Mouse (Mus musculus) liver, postnatal 0 days (tissue): ENCODE data around the gene Dio1. TPM values are rescaled to one million over a fixed set of nuclear protein-coding genes. Genes with fewer than 3 reads are reported as not detected.
A peak's percentile ranks its signal among the peaks of the same experiment; 100 is the strongest.

Experiments
- ATAC-seq: fragments of 200-750 bp; cut with Nextera tagmentation; 2 replicates; pipeline ENCODE4 v1.8.0; 2017; ENCODE audit warnings: mild to moderate bottlenecking, moderate library complexity
- DNase-seq: peaks from one replicate; pipeline ENCODE4 v3.0.0-alpha.2; 2016
- H3K27ac ChIP-seq: fragments of 300-500 bp; sonication (generic); 2 replicates; pipeline ENCODE4 v1.5.1; 2014; ENCODE audit warnings: antibody characterized with exemption, moderate library complexity, mild to moderate bottlenecking, low read depth
- H3K27me3 ChIP-seq: fragments of 300-500 bp; sonication (generic); 2 replicates; pipeline ENCODE4 v1.6.1; 2014; ENCODE audit warnings: low read length, control low read depth, mixed read lengths; ENCODE audit not compliant: insufficient read depth
- H3K36me3 ChIP-seq: fragments of 300-500 bp; sonication (generic); replicated peaks from 2 replicates; pipeline ENCODE4 v1.6.1; 2014; ENCODE audit warnings: mild to moderate bottlenecking, control low read depth, low read length, moderate library complexity, mixed read lengths; ENCODE audit not compliant: insufficient read depth
- H3K4me1 ChIP-seq: fragments of 300-500 bp; sonication (generic); 2 replicates; pipeline ENCODE4 v1.6.1; 2014; ENCODE audit warnings: antibody characterized with exemption, mild to moderate bottlenecking, control low read depth; ENCODE audit not compliant: insufficient read depth
- H3K4me2 ChIP-seq: fragments of 300-500 bp; sonication (generic); 2 replicates; pipeline ENCODE4 v1.6.1; 2014; ENCODE audit warnings: low read depth, mild to moderate bottlenecking, low read length, moderate library complexity, mixed read lengths
- H3K4me3 ChIP-seq: fragments of 300-500 bp; sonication (generic); 2 replicates; pipeline ENCODE4 v1.5.1; 2014; ENCODE audit warnings: low read depth, low read length
- H3K9ac ChIP-seq: fragments of 300-500 bp; sonication (generic); replicated peaks from 2 replicates; pipeline ENCODE4 v1.6.1; 2014; ENCODE audit warnings: mild to moderate bottlenecking, moderate library complexity
- H3K9me3 ChIP-seq: fragments of 300-500 bp; sonication (generic); 2 replicates; pipeline ENCODE4 v1.6.1; 2016; ENCODE audit warnings: mild to moderate bottlenecking, control low read depth, low read length, mixed read lengths
- CTCF ChIP-seq: sonication (generic); IDR thresholded peaks from 2 replicates; pipeline ENCODE4 v1.5.1; 2016; ENCODE audit warnings: antibody characterized with exemption, low read depth
- EP300 ChIP-seq: IDR thresholded peaks from 2 replicates; pipeline ENCODE4 v1.6.1; 2016; ENCODE audit warnings: antibody characterized with exemption, low read depth, mild to moderate bottlenecking
- WGBS: fragments of 180-500 bp; shearing (Covaris S2); extraction: QIAGEN DNeasy Blood & Tissue Kit; methylation state at CpG from one replicate; pipeline ENCODE4 v1.1.7; 2014; ENCODE audit not compliant: insufficient replicate concordance; 5-methylcytosine and 5-hydroxymethylcytosine counted together
- polyA plus RNA-seq: library from polyadenylated mRNA; unstranded; fragments of >200 nt; fragmentation: Nextera tagmentation; extraction: Ambion mirVana; gene quantifications from 2 replicates; pipeline ENCODE4 v1.2.1, GENCODE M21; 2015

Gene Dio1
- polyA plus RNA-seq, 1 experiment from 2014 or later, result 10.3 TPM

DNA sequence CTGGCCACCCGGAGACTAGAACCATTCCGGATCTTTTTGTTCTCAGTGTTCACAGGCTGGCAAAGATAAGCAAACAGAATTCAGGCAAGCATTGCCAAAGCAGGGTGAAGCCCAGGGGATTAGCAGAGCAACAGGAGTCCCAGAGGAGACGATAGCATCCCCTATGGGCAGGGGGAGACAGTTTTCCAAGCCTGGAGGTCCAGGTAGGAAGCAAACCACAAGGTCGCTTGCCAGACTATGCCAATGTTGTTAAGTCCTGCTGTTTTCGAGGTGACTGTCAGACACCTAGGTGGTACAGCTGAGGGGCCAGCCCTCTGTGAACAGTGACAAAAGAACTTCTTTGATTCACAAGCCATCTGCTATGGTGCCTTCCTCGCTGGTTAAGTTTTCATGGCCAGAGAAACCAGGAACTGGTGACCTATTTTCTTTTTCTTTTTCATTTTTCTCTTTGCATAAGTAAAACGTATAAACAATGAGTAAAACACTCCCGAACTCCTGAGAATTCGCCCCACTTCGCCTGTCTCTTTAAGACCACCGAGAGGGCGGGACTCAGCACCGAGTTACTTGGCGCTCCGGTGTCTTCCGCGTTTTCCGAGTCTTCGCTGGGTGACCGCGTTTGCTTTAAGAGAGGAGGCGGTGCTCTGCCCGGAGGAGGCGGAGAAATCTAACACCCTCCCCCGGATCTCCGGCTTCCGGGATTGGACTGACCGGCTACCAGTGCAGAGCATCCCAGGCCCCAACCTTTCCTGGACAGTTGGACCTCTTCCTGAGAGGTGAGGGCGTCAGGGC, 6.9 kb upstream of the Dio1 start, which contains the start of gene Yipf1:
Gene Yipf1 (plus strand): TSS at position 674 of the 789 bp plus-strand sequence.
- H3K27me3 ChIP-seq, result no peaks in the 10 kb centered on the region
- TF ChIP-seq CTCF (peak; percentile 59), EP300 (no peak)
- H3K9ac ChIP-seq, result peak within 1 kb of the TSS; percentile 73
- peak; percentile 95 for ATAC-seq
- H3K4me3 ChIP-seq, result peak within 1 kb of the TSS; percentile 83
- WGBS, result 1% methylated on average over 29 of the region's 29 CpGs
- peak within 1 kb of the TSS; percentile 93 for H3K4me2 ChIP-seq
- peak within 1 kb of the TSS; percentile 76 for H3K27ac ChIP-seq
- H3K9me3 ChIP-seq, result no peaks in the 10 kb centered on the region
- peaks cover 15% of the 10 kb centered on the region for H3K4me1 ChIP-seq
- DNase-seq, result peak; percentile 91
- peaks cover 7% of the 10 kb centered on the region; the same call in 1 of the 2 replicates for H3K36me3 ChIP-seq

DNA sequence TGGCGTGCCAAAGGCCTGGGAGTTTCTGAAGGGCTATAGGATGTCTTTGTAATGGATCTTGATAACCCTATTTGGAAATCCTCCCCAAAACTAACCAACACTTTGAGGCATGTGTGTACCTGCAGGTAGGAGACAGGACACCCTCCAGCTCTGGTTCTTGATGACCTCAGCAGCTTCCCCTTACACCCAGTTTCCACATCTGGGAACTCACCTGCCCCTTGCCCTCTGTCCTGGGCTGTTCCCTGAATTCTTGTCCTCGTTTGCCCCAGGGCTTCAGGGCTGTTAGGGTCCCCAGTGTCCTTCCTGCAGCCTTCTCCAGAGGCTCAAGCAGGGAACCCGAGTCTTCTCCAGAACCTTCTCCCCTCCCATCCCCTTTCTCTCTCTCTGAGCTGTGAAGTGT, 3.4 kb downstream of the Dio1 start:
- TF ChIP-seq EP300, result no peak
- no peak for TF ChIP-seq CTCF
- Histone ChIP-seq H3K9me3 (no peaks in the 10 kb centered on the region), H3K27me3 (no peaks in the 10 kb centered on the region), H3K27ac (peak overlapping the region; percentile 82), H3K4me2 (no peak overlapping the region), H3K4me3 (no peak overlapping the region), H3K4me1 (peaks cover 12% of the 10 kb centered on the region), H3K9ac (no peak overlapping the region), H3K36me3 (no peaks in the 10 kb centered on the region)
- WGBS, result 54% methylated on average over 3 of the region's 3 CpGs
- DNase-seq (peak; percentile 36), ATAC-seq (peak; percentile 58)

DNA sequence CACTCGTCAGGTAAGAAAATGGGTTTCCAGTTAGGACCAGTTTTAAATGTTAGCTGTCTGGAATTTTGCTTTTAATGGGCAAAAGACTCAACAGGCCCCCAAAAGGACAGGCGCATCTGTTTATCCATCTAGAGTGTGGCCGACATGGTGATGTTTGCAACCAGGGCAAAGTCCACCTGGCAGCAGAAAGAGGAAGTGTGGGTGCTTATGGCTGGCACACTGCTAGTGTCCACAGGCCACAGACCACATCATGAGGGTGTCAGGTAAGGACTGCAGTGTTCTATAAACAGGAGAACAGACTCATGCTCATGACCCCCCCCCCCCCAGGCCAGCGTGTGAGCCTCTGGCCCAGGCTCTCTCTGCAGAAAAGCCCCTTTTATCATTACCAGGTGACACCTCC, 4.1 kb downstream of the Dio1 start:
- TF ChIP-seq CTCF, result no peak
- peak; percentile 50 for TF ChIP-seq EP300
- H3K4me3 ChIP-seq, result no peak overlapping the region
- ATAC-seq (peak; percentile 94), DNase-seq (peak; percentile 81)
- H3K9ac ChIP-seq, result no peak overlapping the region
- H3K4me1 ChIP-seq, result peaks cover 12% of the 10 kb centered on the region
- H3K4me2 ChIP-seq, result no peak overlapping the region
- H3K27me3 ChIP-seq, result no peaks in the 10 kb centered on the region
- peak overlapping the region; percentile 82 for H3K27ac ChIP-seq
- H3K36me3 ChIP-seq, result no peaks in the 10 kb centered on the region
- H3K9me3 ChIP-seq, result no peaks in the 10 kb centered on the region
- WGBS, result 45% methylated on average over 4 of the region's 4 CpGs

DNA sequence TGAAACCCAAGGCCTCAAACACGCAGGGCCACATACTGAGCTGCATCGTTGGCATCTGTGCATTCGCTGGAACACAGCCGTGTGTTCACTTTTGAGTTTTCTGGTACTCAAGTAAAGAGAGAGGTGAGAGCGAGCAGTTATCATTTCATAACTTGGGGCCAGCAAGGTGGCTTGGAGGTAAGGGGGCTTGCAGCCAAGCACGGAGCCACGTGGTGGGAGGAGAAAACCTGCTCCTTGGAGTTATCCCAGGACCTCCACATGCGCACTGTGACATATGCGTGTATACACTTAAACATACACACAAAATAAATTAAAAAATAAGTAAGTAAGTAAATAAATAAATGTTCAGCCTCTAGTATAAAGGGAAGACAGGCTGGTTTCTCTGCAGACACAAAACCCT, 4.7 kb downstream of the Dio1 start:
- no peaks in the 10 kb centered on the region for H3K36me3 ChIP-seq
- 72% methylated on average over 9 of the region's 9 CpGs for WGBS
- no peak for TF ChIP-seq EP300
- no peak for TF ChIP-seq CTCF
- no peak overlapping the region for H3K9ac ChIP-seq
- H3K4me3 ChIP-seq, result no peak overlapping the region
- peak overlapping the region; percentile 82 for H3K27ac ChIP-seq
- H3K27me3 ChIP-seq, result no peaks in the 10 kb centered on the region
- peaks cover 12% of the 10 kb centered on the region for H3K4me1 ChIP-seq
- DNase-seq (no peak), ATAC-seq (no peak)
- H3K9me3 ChIP-seq, result no peaks in the 10 kb centered on the region
- no peak overlapping the region for H3K4me2 ChIP-seq

DNA sequence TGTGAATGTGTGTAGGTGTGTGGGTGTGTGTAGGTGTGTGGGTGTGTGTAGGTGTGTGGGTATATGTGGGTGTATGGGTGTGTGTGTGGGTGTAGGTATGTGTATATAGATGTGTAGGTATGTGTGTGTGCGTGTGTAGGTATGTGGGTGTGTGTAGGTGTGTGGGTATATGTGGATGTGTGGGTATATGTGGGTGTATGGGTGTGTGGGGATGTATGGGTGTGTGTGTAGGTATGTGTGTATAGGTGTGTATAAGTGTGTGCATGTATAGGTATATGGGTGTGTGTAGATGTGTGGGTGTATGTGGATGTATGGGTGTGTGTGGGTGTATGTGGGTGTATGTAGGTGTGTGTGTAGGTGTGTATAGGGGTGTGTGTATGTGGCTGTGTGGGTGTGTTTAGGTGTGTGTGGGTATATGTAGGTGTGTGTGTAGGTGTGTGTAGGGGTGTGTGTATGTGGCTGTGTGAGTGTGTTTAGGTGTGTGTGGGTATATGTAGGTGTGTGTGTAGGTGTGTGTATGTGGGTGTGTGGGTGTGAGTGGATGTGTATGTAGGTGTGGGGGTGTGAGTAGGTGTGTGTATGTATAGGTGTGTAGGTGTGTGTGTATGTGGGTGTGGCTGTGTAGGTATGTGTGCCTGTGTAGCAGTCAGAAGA, 5.9 kb downstream of the Dio1 start:
- no peak overlapping the region for H3K27ac ChIP-seq
- ATAC-seq (no peak), DNase-seq (no peak)
- H3K36me3 ChIP-seq, result no peaks in the 10 kb centered on the region
- H3K9ac ChIP-seq, result no peak overlapping the region
- TF ChIP-seq CTCF (no peak), EP300 (no peak)
- H3K4me3 ChIP-seq, result no peak overlapping the region
- 96% methylated on average over 1 of the region's 1 CpGs for WGBS
- no peaks in the 10 kb centered on the region for H3K9me3 ChIP-seq
- peaks cover 12% of the 10 kb centered on the region for H3K4me1 ChIP-seq
- no peaks in the 10 kb centered on the region for H3K27me3 ChIP-seq
- no peak overlapping the region for H3K4me2 ChIP-seq

DNA sequence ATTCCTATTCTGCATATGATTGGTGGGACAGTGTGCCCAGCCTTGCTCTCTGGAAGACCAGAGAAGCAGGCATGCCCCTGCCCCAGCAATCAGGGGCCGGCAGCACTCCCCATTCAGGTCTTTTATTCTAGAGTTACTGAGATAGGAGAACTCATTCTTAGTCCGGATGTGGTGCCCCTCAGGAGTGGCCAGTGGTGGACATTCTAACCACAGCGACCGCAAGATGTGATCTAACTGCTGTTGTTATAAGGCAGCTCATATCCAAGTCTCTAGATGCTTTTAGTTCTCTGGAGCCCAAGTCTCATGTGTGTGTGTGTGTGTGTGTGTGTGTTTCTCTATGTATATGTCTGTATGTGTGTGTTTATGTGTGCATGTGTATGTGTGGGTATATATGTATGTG, 6.6 kb downstream of the Dio1 start:
- no peaks in the 10 kb centered on the region for H3K27me3 ChIP-seq
- no peaks in the 10 kb centered on the region for H3K9me3 ChIP-seq
- 46% methylated on average over 4 of the region's 4 CpGs for WGBS
- TF ChIP-seq EP300 (no peak), CTCF (no peak)
- no peak for ATAC-seq
- no peaks in the 10 kb centered on the region for H3K36me3 ChIP-seq
- H3K4me3 ChIP-seq, result no peak overlapping the region
- H3K4me1 ChIP-seq, result peaks cover 12% of the 10 kb centered on the region
- no peak overlapping the region for H3K9ac ChIP-seq
- no peak overlapping the region for H3K4me2 ChIP-seq
- no peak for DNase-seq
- H3K27ac ChIP-seq, result no peak overlapping the region
